Mouse (Mus musculus): Measurements from ENCODE around the gene Zfp618.

The Zfp618 gene

GRCm38 (mm10) chr4:63066796-63067195 lies 101.4 kb downstream of the Zfp618 start:
- DNase-seq (ENCODE audit: inconsistent ontology term): no peak

- peak; percentile 41 for DNase-seq (ENCODE audit: inconsistent ontology term)
Observed at GRCm38 (mm10) chr4:63067822-63068221, 102.4 kb downstream of the Zfp618 start.

- peak; percentile 19 for DNase-seq (ENCODE audit: inconsistent ontology term)
Observed at GRCm38 (mm10) chr4:63068499-63069175, 103.3 kb downstream of the Zfp618 start.

- DNase-seq (ENCODE audit: inconsistent ontology term): no peak
Observed at GRCm38 (mm10) chr4:63071413-63072260, 106.3 kb downstream of the Zfp618 start.

- DNase-seq (ENCODE audit: inconsistent ontology term): no peak
Observed at GRCm38 (mm10) chr4:63073139-63073538, 107.8 kb downstream of the Zfp618 start.

GRCm38 (mm10) chr4:63079159-63079558 lies 113.8 kb downstream of the Zfp618 start:
- DNase-seq (ENCODE audit: inconsistent ontology term): no peak

GRCm38 (mm10) chr4:63084473-63084889 lies 119.1 kb downstream of the Zfp618 start:
- DNase-seq (ENCODE audit: inconsistent ontology term): peak; percentile 74

- no peak for DNase-seq (ENCODE audit: inconsistent ontology term)
Observed at GRCm38 (mm10) chr4:63089484-63089883, 124.1 kb downstream of the Zfp618 start.

GRCm38 (mm10) chr4:63091151-63091550 lies 125.8 kb downstream of the Zfp618 start:
- DNase-seq (ENCODE audit: inconsistent ontology term): no peak

GRCm38 (mm10) chr4:63097603-63098002 lies 132.2 kb downstream of the Zfp618 start:
- no peak for DNase-seq (ENCODE audit: inconsistent ontology term)

GRCm38 (mm10) chr4:63100478-63100877 lies 135.1 kb downstream of the Zfp618 start:
- DNase-seq (ENCODE audit: inconsistent ontology term): no peak

GRCm38 (mm10) chr4:63102025-63102424 lies 136.7 kb downstream of the Zfp618 start:
- DNase-seq (ENCODE audit: inconsistent ontology term): no peak

GRCm38 (mm10) chr4:63105651-63106050 lies 140.3 kb downstream of the Zfp618 start:
- DNase-seq (ENCODE audit: inconsistent ontology term): no peak

- peak; percentile 72 for DNase-seq (ENCODE audit: inconsistent ontology term)
Observed at GRCm38 (mm10) chr4:63118639-63119437, 153.5 kb downstream of the Zfp618 start.

- DNase-seq (ENCODE audit: inconsistent ontology term): peak; percentile 67
Observed at GRCm38 (mm10) chr4:63124861-63125466, 159.6 kb downstream of the Zfp618 start.

GRCm38 (mm10) chr4:63129891-63130624 lies 164.7 kb downstream of the Zfp618 start:
- no peak for DNase-seq (ENCODE audit: inconsistent ontology term)

- no peak for DNase-seq (ENCODE audit: inconsistent ontology term)
Observed at GRCm38 (mm10) chr4:63147268-63147667, 181.9 kb downstream of the Zfp618 start.

GRCm38 (mm10) chr4:63151127-63151526 lies 185.8 kb downstream of the Zfp618 start:
- no peak for DNase-seq (ENCODE audit: inconsistent ontology term)

GRCm38 (mm10) chr4:63154028-63154427 lies 188.7 kb downstream of the Zfp618 start:
- no peak for DNase-seq (ENCODE audit: inconsistent ontology term)

GRCm38 (mm10) chr4:63154699-63155098 lies 189.3 kb downstream of the Zfp618 start, which contains the start of gene Ambp:
Ambp (minus strand) TSS chr4:63154799.
- DNase-seq (ENCODE audit: inconsistent ontology term): no peak

- DNase-seq (ENCODE audit: inconsistent ontology term): no peak
Observed at GRCm38 (mm10) chr4:63155596-63155995, 190.2 kb downstream of the Zfp618 start.
